Comparison of ENCODE assay signal across 10 mouse cellular contexts in the genomic region with DNA sequence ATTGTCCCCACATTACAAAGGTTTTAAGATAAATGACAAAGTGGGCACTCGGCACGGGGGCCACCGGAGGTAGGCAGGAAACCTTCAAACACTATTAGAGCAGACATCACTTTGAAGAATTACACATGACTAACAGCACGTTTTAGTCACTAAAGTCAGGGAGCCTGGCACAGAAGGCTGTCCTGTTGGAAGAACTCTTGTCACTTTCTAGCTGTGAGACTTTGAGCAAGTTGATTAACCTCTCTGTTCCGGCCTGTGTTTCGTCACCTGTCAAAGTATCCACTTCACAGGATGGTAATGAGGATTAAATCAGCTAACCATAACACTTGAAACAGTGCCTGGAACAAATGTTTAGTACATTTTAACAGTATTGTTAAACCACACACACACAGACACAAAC. TPM values are rescaled to one million over a fixed set of nuclear protein-coding genes. Genes with fewer than 3 reads are reported as not detected.
A peak's percentile ranks its signal among the peaks of the same experiment; 100 is the strongest.
DNase-seq lines count a peak whose midpoint lies in the region; ATAC-seq and TF ChIP-seq lines count a peak whose summit lies in the region.
"Had no signal": no experiment of that assay in that cellular context is flagged by ENCODE, and none has a peak within 500 bp of the region (broad histone marks: within the 10 kb centered on the region; RNA-seq: fewer than 3 reads in every experiment).

No protein-coding gene starts in this region.

- ATAC-seq in stomach, embryonic 14.5 days (ENCODE audit: insufficient number of reproducible peaks, insufficient read depth, low FRiP score, low read depth) = no peak
- ATAC-seq in stomach, postnatal 0 days (ENCODE audit: low FRiP score, low TSS enrichment) = no peak
- no peak for ATAC-seq in midbrain, embryonic 11.5 days (ENCODE audit: low FRiP score)
- ATAC-seq: lung, postnatal 0 days had no signal

- H3K4me2 ChIP-seq in stomach, embryonic 14.5 days (replicated peaks; ENCODE audit: low read depth, low read length) = peak overlapping the region; percentile 67
- no peak overlapping the region for H3K4me2 ChIP-seq in stomach, postnatal 0 days (replicated peaks; ENCODE audit: low read depth)
- peak overlapping the region; percentile 82 for H3K4me2 ChIP-seq in midbrain, embryonic 11.5 days

- H3K36me3 ChIP-seq in stomach, embryonic 14.5 days (ENCODE audit: control insufficient read depth, insufficient read depth, low read length) = no peaks in the 10 kb centered on the region
- H3K36me3 ChIP-seq in stomach, postnatal 0 days (ENCODE audit: control insufficient read depth, insufficient read depth, low read length) = no peaks in the 10 kb centered on the region
- peaks cover 3% of the 10 kb centered on the region; the same call in 1 of the 2 replicates for H3K36me3 ChIP-seq in limb, embryonic 10.5 days
- no peaks in the 10 kb centered on the region for H3K36me3 ChIP-seq in midbrain, embryonic 11.5 days (ENCODE audit: control insufficient read depth, insufficient read depth, low read length)

- no peak for TF ChIP-seq CTCF in stomach, postnatal 0 days (IDR thresholded peaks at IDR 0.05; ENCODE audit: low read depth)

- no peak overlapping the region for H3K4me3 ChIP-seq in stomach, embryonic 14.5 days (ENCODE audit: low read depth, low read length)
- H3K4me3 ChIP-seq in stomach, postnatal 0 days (ENCODE audit: low read depth, low read length) = no peak overlapping the region
- H3K4me3 ChIP-seq in limb, embryonic 10.5 days = peak overlapping the region; percentile 85
- H3K4me3 ChIP-seq in midbrain, embryonic 11.5 days (ENCODE audit: low read depth, low read length) = peak overlapping the region; percentile 86
- H3K4me3 ChIP-seq: myocyte had no signal

- WGBS in stomach, embryonic 14.5 days = 23% methylated on average over 6 of the region's 6 CpGs
- 50% methylated on average over 6 of the region's 6 CpGs for WGBS in stomach, postnatal 0 days
- WGBS in limb, embryonic 10.5 days = 3% methylated on average over 6 of the region's 6 CpGs
- WGBS in midbrain, embryonic 11.5 days = 9% methylated on average over 6 of the region's 6 CpGs

- H3K27me3 ChIP-seq in stomach, embryonic 14.5 days (ENCODE audit: control insufficient read depth, insufficient read depth, low read length) = 0 out of 2 replicates have a peak, but pooled peaks cover 12% of the 10 kb centered on the region
- H3K27me3 ChIP-seq in stomach, postnatal 0 days (ENCODE audit: control insufficient read depth, insufficient read depth, low read length) = no peaks in the 10 kb centered on the region
- H3K27me3 ChIP-seq in limb, embryonic 10.5 days (ENCODE audit: low read depth, poor library complexity, severe bottlenecking) = peaks cover 42% of the 10 kb centered on the region
- peaks cover 6% of the 10 kb centered on the region; the same call in 1 of the 2 replicates for H3K27me3 ChIP-seq in midbrain, embryonic 11.5 days (ENCODE audit: control insufficient read depth, insufficient read depth, low read length)

- peaks cover 21% of the 10 kb centered on the region; the same call in 1 of the 2 replicates for H3K4me1 ChIP-seq in stomach, embryonic 14.5 days (ENCODE audit: control insufficient read depth, insufficient read depth, low read length)
- peaks cover 4% of the 10 kb centered on the region for H3K4me1 ChIP-seq in stomach, postnatal 0 days (replicated peaks; ENCODE audit: control insufficient read depth, insufficient read depth)
- H3K4me1 ChIP-seq in limb, embryonic 10.5 days = peaks cover 87% of the 10 kb centered on the region
- H3K4me1 ChIP-seq in midbrain, embryonic 11.5 days (ENCODE audit: control insufficient read depth, insufficient read depth, low read length) = peaks cover 42% of the 10 kb centered on the region

- TF ChIP-seq EP300 in stomach, postnatal 0 days (optimal IDR thresholded peaks at IDR 0.05) = no peak

- H3K9ac ChIP-seq in stomach, embryonic 14.5 days (replicated peaks; ENCODE audit: low read depth, low read length) = no peak overlapping the region
- H3K9ac ChIP-seq in stomach, postnatal 0 days (ENCODE audit: low read length) = no peak overlapping the region
- peak overlapping the region; percentile 30; the same call in 1 of the 2 replicates for H3K9ac ChIP-seq in midbrain, embryonic 11.5 days (ENCODE audit: low read length)

- H3K9me3 ChIP-seq in stomach, embryonic 14.5 days (ENCODE audit: control insufficient read depth, low read depth, low read length) = no peaks in the 10 kb centered on the region
- no peaks in the 10 kb centered on the region for H3K9me3 ChIP-seq in stomach, postnatal 0 days (ENCODE audit: control insufficient read depth, low read length)
- H3K9me3 ChIP-seq in limb, embryonic 10.5 days (replicated peaks) = no peaks in the 10 kb centered on the region
- no peaks in the 10 kb centered on the region for H3K9me3 ChIP-seq in midbrain, embryonic 11.5 days (ENCODE audit: control insufficient read depth, low read length)

- no peak for DNase-seq in stomach, postnatal 0 days (ENCODE audit: low spot score)
- DNase-seq in limb, embryonic 10.5 days (ENCODE audit: low spot score) = no peak
- DNase-seq in midbrain, embryonic 11.5 days (ENCODE audit: low spot score, missing footprints) = peak; percentile 87
- DNase-seq in lung, postnatal 14 days = no peak
- no peak for DNase-seq in cerebellum, adult 11 months
- DNase-seq in right cerebral cortex, postnatal 25 days = no peak
- DNase-seq: right cerebral cortex, postnatal 14 days had no signal

- H3K27ac ChIP-seq in stomach, embryonic 14.5 days (ENCODE audit: low read length) = no peak overlapping the region
- no peak overlapping the region for H3K27ac ChIP-seq in stomach, postnatal 0 days (replicated peaks)
- no peak overlapping the region; the same call in 1 of the 2 replicates for H3K27ac ChIP-seq in limb, embryonic 10.5 days
- no peak overlapping the region for H3K27ac ChIP-seq in midbrain, embryonic 11.5 days (ENCODE audit: low read depth, low read length)

RNA-seq across cellular contexts. Expression of a gene that starts 4.5 kb away (rescaled TPM):
- polyA plus RNA-seq in stomach, embryonic 14.5 days (2014; fragmentation: Nextera tagmentation; extraction: Ambion mirVana) = 11.1 and 11.4 TPM in 2 replicates
- polyA plus RNA-seq in stomach, postnatal 0 days (2015; fragmentation: Nextera tagmentation; extraction: Ambion mirVana) = 6.9 and 8.3 TPM in 2 replicates
- polyA plus RNA-seq in limb, embryonic 10.5 days (2016; fragmentation: Nextera tagmentation; extraction: Ambion mirVana) = 17.8 and 22.1 TPM in 2 replicates
- polyA plus RNA-seq in midbrain, embryonic 11.5 days (2014; fragmentation: Nextera tagmentation; extraction: Ambion mirVana) = 17.5 and 18.1 TPM in 2 replicates

Comparison
In these comparisons a context has a peak if more than half of its experiments do, and no peak if none do; other contexts are left out.
1. H3K4me3 ChIP-seq: peak in limb, embryonic 10.5 days (single experiment) and midbrain, embryonic 11.5 days (single experiment); none in stomach, embryonic 14.5 days (single experiment) and stomach, postnatal 0 days (single experiment).